Mouse (Mus musculus): Measurements from ENCODE around the gene Pdzrn3.

GRCm38 (mm10) chr6:101353701-101354100 lies 24.0 kb downstream of the Pdzrn3 start:
- TF ChIP-seq MYC (IDR thresholded peaks at IDR 0.05; ENCODE audit: low read depth, low read length) (no peak), CTCF (IDR thresholded peaks at IDR 0.05 in 2 of 3, conservative IDR thresholded peaks at IDR 0.05 in 1 of 3; ENCODE audit: control insufficient read depth in 1 of 3, insufficient read depth in 1 of 3, low read depth in 2 of 3, low read length in 3 of 3, poor library complexity in 1 of 3, severe bottlenecking in 1 of 3) (no peak), POLR2A (IDR thresholded peaks at IDR 0.05; ENCODE audit: control insufficient read depth in 1 of 2, insufficient read depth in 1 of 2, low read depth in 1 of 2, low read length in 2 of 2, poor library complexity in 1 of 2) (no peak), GATA1 (IDR thresholded peaks at IDR 0.05; ENCODE audit: low read depth, low read length) (no peak), POLR2AphosphoS2 (IDR thresholded peaks at IDR 0.05; ENCODE audit: low read length) (no peak), TCF12 (IDR thresholded peaks at IDR 0.05; ENCODE audit: low read depth, low read length) (no peak), CHD1 (IDR thresholded peaks at IDR 0.05; ENCODE audit: low read depth, low read length) (no peak)
